Mouse (Mus musculus) CD4-positive, CD25-positive, alpha-beta regulatory T cell, adult 4 months (primary cell): ENCODE measurements at regions not wholly inside any gene's neighbourhood (a gene's known extent, or its start where the extent isn't known, plus 50 kb on each side); places are given as distances from the start of the nearest gene placed in this dataset.
"Not testable (repeated sequence)": the region's sequence is repeated elsewhere in the genome, so short reads cannot be mapped to it uniquely, and the experiment has no call there.

Source experiments
- ATAC-seq: one replicate; pipeline ENCODE4 v1.8.0; 2017

DNA sequence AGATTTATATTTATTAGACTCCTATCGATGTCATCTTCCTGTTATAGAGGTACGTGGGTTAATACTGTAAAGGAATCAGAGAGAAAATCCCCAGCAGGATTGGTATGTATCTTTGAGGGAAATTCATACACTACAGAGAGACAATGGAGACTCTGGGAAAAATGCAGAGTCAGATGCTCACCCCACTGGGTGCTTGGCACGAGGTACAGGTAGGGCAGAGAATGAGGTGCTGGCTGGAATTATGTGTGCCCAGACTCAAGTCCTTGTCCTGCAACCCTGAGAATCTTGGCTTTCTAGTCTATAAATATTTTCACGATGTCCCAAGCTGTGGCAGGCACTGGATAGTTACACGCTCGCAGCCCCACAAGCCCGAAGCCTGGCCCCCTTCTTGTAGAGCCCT is 57.8 kb upstream of the Cry1 start:
- ATAC-seq, result no peak

DNA sequence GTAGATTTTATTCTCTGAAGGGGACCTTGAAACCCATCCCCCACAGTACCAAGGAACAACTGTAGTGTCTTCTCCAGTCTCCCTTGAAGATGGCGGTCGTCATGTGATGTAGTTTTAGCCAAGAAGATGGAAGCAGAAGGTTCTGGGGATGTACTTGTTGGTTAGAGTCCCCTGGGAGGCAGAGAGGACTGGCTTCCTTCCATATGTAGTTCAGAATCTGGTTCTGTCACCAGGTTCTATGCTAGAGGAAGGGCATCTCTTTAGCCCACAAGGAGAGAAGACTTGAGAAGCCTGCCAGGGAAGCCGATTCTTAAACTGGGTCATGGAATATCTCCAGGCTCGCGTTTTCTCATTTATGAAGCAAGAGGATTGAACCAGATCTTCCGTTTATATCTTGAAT is 58.7 kb upstream of the Cry1 start:
- no peak for ATAC-seq

DNA sequence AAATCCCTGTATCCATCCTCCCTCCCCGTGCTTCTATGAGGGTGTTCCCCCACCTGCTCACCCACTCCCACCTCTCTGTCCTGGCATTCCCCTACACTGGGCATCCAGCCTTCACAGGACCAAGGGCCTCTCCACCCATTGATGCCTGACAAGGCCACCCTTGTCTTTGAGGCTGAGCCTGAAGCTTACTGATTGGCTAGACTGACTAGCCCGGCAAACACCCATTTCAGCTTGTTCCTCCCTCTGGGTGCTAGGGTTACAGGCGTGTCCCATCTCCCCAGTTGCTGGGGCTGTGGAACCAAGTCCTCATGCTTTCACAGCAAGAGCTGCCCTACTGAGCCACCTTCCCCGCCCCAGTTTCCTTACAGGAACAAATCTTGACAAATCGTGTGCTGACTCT is 80.9 kb upstream of the Cry1 start:
- no peak for ATAC-seq

DNA sequence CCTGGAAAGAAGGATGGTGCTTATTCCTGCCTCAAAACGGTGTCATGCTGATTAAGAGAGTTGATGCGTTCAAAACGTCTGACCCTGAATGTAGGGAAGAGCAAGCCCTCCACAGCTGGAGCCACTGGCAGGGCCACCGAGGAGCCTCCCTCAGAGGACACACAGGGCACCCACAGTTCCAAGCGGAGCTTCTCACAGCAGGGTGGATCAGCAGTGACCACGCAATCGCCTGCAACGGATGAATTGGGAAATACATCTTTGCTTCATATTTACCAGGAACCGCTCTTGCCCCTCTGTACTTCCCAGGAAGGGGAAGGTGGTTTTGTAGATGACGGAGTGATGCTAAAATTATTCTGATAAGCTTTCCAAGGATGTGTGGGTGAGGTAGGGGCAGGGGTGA is 81.3 kb upstream of the Cry1 start:
- no peak for ATAC-seq

DNA sequence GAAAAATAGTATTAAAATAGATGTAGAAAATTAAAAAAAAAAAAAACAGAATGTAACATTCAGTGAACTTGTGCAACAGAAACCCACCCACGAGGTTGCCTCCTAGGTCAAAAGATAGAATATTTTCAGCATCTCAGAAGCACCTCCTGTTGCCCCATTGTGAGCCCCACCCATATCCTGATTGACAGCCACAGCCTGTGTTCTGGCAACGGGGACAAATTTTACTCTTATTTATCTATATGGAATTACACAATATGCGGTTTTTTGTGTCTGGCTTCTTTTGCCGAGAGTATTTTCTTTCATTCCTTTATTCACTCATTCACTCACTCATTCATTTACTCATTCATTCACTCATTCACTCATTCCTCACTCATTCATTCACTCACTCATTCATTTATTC is 81.9 kb upstream of the Cry1 start:
- no peak for ATAC-seq

DNA sequence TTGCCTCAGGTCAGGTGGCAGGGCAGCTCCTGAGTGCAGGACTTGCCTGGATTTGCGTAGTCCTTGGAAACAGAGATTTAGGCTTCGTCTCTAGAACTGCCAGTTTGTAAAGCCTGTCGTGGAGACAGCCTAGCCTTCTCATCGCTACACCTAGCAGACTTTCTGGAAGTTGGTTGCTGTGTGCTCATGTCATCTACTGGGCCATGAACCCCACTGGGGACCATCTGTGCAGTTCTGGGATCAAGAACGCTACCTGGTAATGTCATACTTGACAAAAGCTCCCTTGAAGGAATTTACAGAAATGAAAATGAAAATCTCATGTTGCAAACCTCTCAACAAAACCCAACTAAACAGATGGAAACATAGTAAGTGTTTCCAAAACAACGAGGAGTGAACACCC is 85.3 kb upstream of the Cry1 start:
- ATAC-seq, result no peak

DNA sequence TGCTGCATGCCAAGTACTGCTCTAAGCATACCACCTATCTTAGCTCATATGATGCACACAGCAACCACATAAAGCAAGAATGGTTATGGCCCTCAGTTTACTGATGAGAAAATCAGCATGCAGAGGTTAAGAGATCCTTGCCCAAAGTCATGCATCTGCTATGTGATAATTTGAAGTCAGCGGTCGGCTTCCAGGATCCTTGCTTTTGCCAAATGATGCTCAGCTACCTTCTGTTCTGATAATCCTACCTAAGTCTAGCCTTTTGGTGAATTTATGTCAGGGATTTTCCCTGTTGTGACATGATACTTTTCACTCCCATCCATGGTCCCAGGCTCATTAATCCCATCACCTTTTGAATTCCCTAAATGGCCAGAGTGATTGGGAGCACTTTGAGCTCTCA is 91.9 kb upstream of the Cry1 start:
- ATAC-seq, result no peak

DNA sequence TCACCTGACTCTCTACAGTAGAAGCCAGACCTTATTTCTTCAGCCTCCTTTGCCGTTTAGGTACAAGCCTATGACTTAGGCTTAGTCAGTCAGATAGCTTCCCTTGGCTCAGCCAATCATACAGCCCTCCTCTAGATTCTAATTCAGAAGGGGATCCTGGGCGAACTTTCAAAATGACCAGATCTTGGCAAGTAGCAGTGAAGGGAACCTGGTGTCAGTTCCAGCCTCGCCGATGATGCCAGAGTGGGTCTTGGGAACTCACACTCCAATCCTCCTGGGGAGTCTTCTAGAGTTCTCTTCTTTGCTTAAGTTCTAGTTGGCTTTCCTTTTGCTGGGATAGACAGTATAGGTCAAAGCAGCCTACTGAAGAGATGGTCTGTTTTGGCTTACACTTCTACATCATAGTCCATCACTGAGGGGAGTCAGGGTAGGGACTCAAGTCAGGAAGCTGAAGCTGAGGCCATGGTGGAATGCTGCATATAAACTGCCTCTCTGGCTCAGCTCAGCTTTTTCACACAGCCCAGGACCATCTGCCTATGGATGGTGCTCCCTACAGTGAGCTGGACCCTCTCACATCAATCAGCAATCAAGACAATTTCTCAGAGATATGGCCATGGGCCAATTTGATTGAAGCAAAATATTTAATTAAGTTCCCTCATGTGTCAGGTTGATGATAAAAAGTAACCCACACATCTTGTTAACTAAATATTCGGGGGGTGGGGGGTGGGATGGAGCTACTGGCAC is 94.7 kb upstream of the Btbd11 start:
- ATAC-seq, result no peak

DNA sequence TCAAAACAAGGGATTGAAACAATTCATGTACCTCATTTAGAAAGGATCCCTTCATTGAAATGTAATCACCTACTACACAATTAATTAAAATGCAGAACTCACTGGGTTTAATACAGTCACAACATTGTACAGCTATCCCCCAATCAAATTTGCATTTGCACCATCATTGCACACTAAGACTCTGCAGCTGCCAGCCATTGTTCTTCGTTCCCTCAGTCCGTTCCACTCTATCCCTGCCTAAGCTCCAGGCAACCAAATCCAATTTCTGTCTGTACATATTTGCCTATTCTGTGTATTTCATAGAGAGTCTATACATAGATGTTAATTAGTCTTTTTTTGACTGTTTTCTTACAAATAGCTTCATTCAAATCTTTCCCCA is 94.1 kb upstream of the Btbd11 start:
- no peak for ATAC-seq

DNA sequence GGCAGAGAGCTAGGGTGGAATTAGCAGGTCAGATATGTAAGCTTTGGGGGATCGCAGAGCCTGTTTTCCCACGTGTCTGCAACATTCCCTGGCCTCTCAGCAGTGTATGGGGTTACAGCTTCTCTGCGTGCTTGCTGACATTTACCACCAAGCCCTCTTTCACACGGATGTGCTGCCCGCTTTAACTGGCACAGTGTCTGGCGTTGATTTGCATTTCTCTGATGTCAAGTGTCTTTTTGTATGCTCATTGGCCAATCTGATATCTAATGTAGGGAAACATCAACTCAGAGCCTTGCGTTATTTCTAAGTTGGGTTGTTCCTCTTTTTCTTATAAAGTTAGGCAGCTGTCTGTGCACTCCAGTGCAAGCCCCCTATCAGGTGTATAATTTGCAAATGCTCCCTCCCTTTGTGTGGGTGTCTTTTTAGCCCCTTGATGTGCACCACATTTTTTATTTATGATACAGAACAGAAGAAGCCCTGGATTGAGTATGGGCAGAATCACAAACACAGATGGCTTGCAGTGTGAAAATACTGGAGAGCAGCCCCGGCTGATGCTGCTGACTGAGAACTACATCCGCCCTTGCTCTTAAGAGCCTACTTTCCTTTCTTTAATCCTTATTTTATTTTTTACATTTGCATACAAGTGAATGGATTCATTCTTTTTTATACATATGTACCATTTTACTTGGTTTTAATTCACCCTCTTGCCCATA is 93.4 kb upstream of the Btbd11 start:
- ATAC-seq, result no peak

DNA sequence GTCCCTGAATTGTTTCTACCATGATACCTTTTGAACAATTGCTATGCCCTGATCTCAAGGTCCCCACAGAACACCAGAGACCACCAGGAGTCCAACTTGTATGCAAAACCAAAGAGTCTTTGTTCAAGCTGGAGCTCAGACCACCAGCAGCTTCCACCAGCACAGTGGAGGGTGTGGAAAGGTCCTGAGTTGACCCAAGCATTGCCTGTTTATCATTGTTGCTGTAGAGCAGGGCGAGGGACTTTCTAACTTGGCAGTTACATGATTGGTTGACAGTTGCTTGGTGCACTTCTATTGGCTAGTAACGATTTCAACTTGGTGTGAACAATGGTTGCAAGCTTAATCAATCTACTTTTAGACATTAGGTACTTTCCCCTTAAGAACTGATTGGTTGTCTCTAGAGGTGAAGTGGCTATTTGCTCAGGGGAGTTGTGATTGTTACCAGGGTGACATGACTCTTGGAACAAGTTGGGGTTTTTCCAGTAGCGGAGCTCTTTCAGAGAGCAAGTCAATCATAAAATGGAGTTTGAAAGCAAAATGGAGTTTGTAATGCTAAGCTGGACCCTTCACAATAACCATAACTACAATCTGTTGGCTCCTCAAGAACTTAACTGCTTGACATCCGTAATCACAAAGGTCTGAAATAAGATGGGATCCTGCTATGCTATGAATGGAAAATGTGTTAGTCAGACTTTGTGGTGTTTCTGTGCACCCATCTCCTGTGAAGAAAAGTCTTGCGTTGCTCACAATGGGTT is 91.3 kb upstream of the Btbd11 start:
- peak; percentile 20 for ATAC-seq

DNA sequence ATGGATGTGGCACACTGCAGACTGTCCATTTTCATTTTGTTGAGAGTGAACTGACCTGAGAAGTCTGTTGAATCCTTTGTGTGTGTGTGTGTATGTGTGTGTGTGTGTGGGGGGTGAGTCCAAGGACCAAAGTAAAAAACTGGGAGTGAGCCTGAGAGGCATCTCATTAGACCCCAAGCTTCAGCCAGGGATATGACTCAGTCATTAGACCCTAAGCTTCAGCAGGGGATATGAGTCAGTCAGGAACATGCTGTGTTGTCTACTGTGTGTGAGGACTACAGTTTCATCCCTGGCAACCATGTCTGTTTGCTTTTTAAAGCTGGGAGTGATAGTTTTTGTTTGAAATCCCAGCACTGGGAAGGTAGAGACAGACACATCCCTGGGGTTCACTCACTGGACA is 74.8 kb upstream of the Btbd11 start:
- no peak for ATAC-seq

DNA sequence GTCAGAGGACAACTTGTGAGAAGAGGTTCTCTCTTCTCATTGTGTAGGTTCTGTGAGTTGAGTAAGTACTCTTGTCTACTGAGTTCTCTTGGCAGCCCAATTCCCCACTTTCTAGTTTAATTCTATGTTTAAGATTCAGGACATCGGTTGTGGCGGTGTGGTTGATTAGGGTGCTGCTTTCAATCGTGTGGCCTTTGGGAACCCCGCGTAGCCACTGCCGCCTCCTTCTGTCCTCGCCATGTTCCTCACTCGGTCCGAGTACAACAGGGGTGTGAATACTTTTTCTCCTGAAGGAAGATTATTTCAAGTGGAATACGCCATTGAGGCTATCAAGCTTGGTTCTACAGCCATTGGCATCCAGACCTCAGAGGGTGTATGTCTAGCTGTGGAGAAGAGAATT is 73.3 kb upstream of the Btbd11 start:
- ATAC-seq, result not testable (repeated sequence)

DNA sequence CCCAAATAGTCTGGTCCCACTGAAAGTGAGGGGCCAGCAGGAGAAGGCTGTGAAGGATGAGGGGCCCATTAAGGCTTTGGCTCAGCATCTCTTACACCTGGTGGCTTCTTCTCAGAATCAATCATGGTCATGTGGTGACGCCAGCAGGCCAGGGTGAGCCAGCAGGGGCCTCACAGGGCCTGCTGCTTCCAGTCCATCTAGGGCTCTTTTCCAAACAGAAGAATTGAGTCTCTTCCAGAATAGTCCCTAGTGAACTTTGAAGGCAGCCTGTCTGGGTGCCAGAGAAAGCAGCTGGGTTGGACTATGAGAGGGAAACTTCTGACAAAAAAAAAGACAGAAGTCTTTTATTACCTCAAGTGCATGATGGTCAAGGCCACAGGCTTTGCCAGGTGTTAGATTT is 65.6 kb upstream of the Btbd11 start:
- ATAC-seq, result no peak

DNA sequence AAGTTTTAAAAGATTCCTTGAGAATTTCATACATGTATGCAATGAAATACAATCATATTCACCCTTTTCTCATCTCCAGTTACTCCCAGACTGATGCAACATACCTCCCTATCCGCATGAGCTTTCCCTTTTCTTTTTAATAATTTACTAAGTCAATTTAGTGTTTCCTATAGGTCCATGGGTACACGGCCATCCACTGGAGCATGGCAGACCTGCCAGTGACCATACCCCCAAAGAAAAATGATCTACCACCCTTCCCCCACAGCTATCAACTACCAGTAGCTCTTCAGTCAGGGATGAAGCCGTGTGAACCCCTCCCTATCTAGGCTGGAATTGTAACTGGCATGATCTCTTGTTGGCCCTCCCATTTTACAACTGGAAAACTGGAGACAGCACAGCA is 64.3 kb upstream of the Btbd11 start:
- ATAC-seq, result no peak

DNA sequence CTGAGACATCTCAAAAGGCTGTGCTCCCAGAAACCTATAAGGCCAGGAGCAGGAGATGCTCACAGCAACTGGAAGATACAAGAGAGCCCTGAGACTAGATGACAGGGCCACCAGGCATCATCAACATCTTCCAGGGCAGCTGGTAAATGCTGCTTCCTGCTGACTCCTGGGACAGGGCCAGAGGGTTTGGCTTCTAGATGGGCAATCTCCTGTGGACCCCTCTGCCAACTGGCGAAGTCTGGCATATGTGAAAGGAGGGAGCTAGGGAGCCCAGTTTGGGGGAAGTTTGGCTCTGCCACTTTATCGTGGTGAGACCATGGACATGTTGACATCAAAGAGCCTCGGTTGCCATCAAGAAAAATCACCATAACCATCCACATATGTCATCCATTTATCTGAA is 57.2 kb upstream of the Btbd11 start:
- ATAC-seq, result no peak

DNA sequence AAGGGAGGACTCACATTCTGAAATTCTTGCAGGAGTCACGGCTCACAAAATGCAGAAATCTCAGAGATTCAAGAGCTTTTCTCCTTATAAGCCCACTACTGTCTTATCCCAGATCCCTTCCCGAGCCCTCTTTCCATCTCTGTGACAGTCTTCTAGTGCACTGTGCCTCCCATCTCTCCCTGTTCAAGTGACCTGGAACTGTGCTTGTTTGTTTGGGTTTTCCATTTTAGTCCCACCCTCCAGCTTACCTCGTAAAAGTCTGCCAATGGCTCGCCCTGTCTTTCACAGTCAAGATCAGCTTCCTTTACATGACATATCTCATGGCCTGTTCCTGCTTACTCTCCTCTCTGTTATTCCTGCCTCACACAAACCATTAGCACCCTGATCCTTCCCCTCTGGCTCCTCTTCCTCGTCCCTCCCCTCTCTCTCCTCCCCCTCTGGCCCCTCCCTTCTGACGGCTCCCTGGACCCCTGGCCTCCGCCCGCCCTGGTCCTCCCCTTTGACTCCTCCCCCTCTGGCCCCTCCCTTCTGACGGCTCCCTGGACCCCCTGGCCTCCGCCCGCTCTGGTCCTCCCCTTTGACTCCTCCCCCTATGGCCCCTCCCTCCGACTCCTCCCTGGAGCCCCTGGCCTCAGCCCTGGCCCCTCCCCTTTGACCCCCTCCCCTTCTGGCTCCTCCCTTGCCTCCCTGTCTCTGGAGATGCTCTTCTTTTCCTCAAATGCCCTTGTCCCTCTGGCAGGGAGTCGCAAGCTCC is 55.5 kb upstream of the Btbd11 start:
- no peak for ATAC-seq
